Mouse (Mus musculus) erythroblast, embryonic 14.5 days (primary cell): Measurements from ENCODE around the gene Mindy4.

Experiments
- GATA1 ChIP-seq: IDR thresholded peaks from 2 replicates; pipeline ENCODE4 v1.6.1; 2012; ENCODE audit warnings: low read length, inconsistent platforms, mixed read lengths
- TAL1 ChIP-seq: IDR thresholded peaks from 3 replicates; pipeline ENCODE4 v1.6.1; 2012; ENCODE audit warnings: low read length, inconsistent platforms, mixed read lengths

DNA sequence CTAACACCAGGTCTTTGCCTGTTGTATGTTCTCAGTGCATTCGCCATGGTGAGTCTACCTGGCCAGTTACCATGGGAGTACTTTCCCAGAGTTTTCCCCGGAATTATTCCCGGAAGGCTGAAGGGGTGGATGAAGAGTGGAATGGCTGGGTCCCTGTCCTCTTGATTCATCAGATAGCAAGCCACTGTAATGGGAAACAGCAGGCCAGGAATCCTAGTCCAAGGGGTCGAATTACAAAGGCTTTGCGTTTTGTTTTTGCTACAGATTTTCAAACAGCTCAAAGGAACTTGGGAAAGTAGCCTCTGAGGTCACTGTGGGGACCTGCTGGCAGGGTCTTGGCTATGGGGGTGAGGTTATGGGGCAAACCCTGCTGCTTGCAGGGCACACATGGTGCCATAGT is 108.8 kb downstream of the Mindy4 start:
- TF ChIP-seq GATA1 (no peak), TAL1 (no peak)
